Mouse (Mus musculus) layer of hippocampus, postnatal 25 days (tissue): ENCODE results near the gene Pecam1. TPM values are rescaled to one million over a fixed set of nuclear protein-coding genes. Genes with fewer than 3 reads are reported as not detected.
"Not testable (repeated sequence)": the region's sequence is repeated elsewhere in the genome, so short reads cannot be mapped to it uniquely, and the experiment has no call there.

Experiments
- DNase-seq, 2 experiments: peaks; one replicate each; pipeline ENCODE4 v3.0.0; 2022; ENCODE audit warnings: mixed read lengths in 2 of 2, low spot score in 1 of 2; ENCODE audit errors: extremely low spot score in 1 of 2
- total RNA-seq, 2 experiments: library from RNA; stranded (reverse); gene quantifications; 2 replicates each; pipeline ENCODE4 v1.2.3; 2021

The Pecam1 gene
- total RNA-seq, 2 experiments from 2014 or later: 13.6 to 16.6 TPM

DNA sequence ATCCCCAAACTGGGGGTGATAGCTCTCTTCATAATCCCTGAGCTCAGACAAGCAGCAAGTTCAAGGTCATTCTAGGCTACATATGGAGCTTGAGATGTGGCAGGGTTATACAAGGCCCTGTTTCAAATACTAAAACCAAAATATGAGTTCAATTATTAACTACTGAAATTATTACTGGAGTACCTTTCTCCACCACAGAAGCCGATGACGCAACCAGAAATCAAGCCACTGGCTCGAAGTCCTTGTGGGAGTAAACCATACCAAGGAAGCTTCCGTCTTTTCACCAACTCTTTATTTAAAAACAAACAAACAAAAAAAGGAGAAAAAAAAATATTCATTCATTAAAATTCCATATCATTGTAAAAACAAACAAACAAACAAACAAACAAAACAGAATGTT lies 26.5 kb upstream of the Pecam1 start:
- no peak for DNase-seq

DNA sequence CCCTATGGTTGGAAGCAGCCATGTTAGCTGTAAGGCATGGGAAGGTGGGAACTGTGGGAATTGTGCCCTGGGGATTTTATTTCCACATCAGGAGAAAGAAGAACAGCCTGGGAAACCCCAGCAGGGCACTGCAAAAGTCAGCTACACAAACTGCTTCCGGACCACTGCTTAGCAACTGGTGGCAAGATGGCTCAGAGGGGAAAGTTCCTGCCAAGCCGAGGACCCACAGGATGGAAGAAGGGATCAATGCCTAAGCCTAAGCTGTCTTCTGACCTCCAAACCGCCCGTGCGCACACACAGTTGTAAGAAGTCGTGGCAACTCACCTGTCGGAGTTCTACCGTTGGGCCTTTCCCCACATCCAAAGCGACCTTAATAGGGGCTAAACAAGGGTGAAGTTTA lies 22.6 kb upstream of the Pecam1 start:
- no peak for DNase-seq

DNA sequence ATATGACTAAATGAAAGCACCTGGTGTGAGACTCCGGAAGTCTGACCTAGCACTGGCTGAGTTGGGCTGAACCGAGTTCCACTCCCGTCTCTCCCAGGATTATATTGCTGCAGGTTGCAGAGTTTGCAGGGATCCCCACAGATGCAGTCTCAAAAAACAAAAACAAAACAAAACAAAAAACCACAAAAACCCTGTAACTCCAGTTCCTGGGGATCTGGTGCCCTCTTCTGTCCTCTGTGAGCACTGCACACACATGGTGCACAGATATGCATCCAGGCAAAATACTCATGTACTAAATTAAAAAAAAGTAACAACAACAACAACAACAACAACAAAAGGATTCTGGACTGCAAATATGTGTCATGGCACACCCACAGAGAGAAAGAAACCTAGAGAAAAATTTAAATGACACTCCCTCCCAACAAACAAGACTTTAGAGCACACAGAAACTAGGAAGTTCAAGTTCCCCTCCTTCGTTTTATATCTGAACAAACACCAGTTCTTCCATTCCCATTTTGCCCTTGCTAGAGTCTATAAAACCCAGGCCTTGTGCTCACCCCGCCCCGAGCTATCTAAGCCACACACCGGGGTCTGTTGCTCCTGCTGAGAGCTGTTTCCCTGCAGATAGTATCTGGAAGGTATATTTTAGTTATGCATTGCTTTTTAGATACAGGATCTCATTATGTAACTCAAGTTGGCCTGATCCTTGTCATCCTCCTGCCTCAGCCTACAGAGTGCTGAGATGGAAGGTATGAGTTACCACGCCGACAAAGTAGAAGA lies 20.0 kb upstream of the Pecam1 start:
- DNase-seq: no peak

DNA sequence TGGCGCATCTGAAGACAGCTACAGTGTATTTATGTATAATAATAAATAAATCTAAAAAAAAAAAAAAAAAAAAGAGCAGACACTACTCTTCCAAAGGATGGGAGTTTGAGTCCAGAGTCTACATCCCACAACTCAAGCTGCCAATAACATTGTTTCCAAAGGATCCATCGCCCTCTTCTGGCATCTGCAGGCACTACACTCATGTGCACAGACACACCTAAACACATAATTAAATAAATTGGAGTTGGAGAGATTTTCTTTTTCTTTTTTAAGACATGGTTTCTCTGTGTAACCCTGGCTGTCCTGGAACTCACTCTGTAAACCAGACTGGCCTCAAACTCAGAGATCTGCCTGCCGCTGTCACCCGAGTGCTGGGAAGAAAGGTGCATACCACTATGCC lies 17.1 kb upstream of the Pecam1 start:
- DNase-seq: no peak

DNA sequence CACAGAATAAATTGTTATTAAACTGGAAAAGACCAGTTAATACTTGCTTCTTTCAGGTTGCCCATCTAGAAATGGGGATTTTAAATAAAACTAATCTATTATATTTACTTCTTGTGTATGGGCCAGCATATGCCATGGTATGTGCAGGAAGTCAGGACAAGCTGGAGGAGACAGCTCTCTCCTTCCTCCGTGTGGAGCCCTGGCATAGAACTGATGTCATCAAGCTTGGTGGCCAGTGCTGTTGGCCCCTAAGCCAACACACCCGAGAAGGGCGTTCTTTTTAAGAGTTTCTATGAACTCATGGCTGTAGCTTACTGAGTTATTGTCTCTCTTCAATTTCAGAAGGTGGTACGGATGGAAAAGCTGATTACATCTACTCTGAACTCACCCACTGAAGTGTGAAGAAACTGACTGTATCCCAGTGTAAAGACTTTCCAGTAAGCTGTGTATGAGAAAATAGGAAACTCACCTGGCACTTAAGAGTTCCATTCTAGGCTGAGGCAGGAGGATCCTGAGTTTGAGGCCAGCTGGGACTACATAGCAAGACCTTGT lies 16.3 kb upstream of the Pecam1 start:
- DNase-seq: no peak

DNA sequence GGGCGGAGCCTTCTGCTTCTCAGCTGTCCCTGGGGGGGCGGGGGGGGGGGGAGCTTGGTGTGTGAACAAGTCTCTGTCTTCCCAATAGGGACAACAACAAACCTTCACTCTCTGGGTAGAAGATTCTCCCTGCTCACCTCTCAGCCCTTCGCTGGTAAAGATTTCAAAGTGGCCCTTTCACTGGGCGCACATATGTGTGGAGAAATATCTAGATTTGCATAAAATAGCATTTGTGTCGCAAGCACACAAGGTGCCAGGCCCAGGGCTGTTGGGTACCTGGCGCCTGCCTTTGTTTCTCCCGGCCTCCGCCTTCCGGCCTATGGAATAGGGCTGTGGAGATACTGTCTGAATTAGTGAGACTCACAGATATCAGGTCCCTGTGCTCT lies 12.4 kb upstream of the Pecam1 start:
- no peak for DNase-seq

DNA sequence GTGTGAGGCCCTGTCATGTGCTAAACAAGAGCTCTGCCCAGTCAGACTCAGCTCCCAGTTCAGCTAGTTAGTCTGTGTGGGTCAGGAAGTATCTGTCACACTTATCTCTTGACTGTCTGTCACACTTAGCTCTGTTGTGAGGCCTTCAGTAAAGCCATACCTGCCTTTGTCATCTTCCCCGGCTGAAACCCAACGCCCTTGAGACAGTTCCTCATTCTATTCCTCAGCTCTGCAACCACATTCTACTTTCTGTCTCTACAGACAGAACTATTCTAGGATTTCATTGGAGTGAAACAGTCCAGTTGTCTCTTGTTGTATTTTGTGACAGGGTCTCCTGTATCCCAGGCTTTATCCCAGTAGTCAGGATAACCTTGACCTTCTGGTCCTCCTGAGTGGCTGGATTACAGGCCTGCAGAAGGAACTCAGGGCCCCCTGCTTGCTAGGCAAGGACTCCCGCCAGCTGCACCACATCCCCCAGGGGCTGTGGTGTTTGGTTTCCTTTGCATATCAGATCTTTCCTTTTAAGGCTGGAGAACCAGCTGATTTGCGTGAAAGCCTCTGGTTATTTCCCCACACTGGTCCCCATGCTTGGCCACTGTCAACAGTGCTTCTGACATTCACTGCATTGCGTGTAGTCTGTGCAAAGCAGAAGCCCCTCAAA lies 11.8 kb upstream of the Pecam1 start:
- no peak for DNase-seq

DNA sequence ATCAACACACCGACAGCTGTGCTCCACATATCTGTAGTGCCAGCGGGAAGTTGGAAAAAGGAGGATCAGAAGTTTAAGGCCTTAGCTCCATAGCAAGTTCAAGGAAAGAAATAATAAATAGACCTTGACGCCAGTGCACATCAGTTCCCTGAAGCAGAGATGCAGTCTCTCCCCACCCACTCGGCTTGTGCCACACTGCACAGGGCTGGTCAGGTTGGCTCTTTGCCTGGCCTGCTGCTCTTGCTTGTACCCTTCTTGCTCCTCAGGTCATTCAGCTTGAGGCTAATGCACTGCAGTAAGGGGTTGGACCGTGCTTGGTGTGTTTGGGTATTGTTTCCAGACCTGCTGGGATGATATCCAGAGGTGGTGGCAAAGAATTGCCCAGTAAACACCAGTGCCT lies 10.1 kb upstream of the Pecam1 start:
- DNase-seq: no peak

DNA sequence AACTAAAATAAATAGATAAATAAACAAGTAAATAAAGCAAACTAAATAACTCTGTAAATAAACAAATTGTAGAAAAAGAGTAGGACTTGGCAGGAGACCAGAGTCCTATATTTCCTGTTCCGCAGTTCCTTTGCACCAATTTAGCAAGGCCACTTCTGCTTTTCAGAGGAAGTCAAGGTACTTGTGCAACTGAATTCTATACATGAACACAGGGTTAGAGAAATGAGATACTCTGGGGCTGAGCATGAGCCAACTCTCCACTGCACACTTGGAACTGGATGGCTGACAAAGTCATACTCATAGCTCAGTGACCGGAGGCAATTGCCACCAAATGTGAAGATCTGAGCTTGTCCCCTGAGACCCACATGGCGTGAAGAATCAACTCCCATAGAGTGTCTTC lies 8.6 kb upstream of the Pecam1 start:
- no peak for DNase-seq

DNA sequence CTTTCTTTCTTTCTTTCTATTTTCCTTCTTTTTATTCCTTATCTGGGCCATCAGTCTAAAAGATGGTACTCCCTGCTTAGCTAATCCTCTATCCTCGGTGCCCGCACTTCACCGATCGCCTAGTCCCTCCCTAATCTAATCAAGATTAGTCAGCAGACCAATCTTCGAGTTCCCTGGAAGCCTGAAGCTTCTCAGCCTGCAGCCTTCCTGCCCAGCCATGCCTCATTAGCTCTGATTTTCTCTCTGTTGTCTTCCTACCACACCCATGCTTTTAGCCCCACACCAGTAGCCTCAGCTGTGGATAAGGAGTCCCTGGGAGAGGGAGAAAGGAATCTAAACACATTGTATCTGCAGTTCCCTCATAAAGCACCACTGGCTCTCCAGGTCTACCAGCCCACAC lies 5.2 kb upstream of the Pecam1 start:
- no peak for DNase-seq

DNA sequence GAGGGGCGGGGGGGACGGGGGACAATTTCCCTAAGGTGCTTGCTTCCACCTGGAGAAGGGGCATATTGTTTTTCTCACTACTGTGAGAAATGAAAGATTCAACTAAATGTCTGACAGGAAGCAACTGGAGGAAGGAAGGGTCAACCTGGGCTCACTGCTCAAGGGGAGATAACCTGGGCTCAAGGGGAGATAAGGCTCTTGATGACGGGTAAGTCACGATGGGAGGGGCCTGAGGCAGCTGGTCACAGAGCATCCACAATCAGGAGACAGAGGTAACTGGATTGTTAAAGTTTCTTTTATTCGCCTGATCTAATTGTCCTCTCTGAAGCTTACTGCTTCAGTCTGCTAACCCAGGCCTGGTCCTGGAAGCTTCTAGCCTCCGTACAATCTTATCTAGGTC lies 2.9 kb upstream of the Pecam1 start:
- DNase-seq: no peak

DNA sequence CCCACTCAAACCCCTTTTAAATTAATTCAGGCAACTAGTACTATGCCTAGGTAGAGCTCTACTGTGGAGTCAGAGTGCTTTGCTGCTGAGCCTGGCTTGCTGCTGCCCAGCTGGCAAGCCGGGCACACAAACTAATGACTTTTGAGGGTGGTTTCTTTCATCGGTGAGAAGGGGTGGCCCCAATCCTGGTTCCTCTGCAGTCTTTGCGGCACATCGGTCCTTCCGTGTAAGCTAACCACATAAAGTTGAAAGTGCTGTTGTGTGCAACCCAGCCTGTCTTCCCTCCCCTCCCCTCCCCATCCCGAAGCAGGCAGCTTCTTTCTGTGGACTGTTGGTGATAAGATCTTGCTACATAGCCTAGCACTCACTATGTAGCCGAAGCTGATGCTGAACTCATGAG lies 1.7 kb upstream of the Pecam1 start:
- DNase-seq: no peak

DNA sequence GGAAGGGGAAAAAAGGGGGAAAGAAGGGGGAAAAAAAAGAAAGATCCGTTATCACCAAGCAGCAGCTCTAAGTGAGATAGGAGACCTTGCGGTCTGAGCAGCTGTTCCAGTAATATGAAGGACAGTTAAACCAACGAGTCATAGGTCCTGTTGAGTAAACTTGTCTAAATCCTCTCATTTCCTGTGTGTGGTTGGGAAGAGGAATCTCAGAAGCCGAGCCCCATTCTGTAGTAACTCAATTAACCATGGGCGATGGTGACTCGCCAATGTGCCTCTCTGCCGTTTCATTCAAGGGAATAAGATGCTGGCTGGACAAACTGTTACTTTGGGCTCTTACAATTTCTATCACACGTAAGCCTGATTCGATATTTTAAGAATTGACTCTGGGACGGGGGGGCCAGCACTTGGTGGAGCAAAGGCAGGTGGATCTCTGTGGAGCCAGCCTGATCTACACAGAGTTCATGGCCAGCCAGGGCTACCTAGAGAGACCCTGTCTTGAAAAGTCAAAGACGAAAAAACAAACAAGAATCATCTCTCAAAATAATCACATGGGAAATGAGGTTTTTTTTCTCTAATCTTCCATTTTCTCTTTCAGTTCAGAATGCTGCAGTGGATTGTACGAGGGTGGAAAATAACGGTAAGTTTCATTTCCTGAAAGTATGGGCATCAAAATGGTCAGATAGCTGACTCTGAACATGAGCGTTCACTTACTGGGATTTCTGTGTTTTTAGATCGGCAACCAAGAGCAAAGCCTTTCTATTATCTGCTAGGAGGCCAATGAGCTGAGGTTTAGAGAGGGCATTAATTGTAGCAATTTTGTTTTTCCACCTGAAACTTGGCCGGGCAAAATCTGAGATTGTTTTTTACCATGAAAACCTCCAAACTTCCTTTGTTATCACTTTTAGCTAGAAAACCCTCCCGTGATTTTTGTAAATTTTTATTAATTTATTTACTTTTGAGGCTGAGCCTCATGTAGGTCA lies 901 bp upstream of the Pecam1 start, which contains the start of gene Milr1:
TSS of gene Milr1 (plus strand) at position 188 of the 980 bp plus-strand sequence.
- no peak for DNase-seq

DNA sequence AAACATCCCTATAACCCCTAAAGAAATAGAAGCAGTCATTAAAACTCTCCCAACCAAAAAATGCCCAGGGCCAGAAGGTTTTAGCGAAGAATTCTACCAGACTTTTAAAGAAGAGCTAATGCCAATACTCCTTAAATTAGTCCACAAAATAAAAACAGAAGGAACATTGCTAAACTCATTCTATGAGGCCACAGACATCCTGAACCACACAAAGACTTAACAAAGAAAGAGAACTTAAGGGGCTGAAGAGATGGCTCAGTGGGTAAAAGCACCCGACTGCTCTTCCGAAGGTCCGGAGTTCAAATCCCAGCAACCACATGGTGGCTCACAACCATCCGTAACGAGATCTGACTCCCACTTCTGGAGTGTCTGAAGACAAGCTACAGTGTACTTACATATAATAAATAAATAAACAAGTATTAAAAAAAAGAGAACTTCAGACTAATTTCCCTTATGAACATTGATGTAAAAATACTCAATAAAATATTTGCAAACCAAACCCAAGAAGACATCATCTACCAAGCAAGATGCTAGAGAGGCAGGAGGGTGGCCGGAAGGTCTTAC lies 789 bp downstream of the Pecam1 start:
- not testable (repeated sequence) for DNase-seq

DNA sequence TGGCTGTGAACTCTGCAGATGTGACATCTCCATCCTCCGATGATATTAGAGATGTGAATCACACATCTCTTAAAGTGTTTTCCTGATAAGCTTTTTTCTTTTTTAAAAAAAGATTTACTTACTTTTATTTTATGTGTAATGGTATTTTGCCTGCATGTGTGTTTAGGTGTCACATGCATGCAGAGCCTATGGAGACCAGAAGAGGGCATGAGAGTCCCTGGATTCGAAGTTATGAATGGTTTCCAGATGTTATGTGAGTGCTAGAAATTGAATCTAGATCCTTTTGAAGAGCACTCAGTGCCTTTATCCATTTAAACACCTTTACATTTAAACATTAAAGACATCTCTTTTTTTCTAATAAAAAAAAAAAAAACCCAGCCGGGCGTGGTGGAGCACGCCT lies 5.5 kb downstream of the Pecam1 start:
- DNase-seq: no peak

DNA sequence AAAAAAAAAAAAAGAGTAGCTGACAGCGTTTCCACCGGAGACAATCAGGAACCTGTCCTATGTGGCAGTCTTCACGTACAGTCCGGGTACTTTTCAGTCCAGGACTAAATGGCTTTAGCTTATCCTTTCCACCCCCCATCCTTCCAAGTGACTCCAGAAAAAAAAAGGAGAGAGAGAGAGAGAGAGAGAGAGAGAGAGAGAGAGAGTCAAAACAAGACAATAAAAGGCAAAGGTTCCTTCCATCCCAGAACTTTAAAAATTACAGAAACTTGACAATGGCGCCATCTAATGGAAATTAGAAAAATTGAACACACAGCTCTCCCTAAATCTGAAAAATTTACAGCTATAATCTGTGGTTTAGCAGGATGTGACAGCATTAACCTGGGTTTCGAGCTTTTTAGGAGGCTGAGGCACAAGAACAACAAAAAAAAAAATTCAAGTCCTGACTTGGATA lies 8.0 kb downstream of the Pecam1 start:
- no peak for DNase-seq

DNA sequence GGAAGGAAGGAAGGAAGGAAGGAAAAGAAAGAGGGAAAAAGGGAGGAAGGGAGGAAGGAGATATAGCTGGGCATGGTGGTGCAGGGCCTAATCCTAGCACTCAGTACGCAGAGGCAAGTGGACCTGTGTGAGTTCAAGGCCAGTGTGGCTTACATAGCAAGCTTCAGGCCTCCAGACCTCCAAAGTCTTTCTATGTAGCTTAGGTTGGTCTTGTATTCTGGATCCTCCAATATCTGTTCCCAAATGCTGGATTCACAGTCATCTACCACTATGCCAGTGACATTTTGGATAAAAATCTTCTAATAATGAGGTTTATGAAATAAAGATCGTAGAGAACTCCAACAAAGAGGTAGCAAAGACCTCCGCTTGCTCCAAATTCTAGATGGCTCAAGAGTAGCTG lies 8.6 kb downstream of the Pecam1 start:
- no peak for DNase-seq

DNA sequence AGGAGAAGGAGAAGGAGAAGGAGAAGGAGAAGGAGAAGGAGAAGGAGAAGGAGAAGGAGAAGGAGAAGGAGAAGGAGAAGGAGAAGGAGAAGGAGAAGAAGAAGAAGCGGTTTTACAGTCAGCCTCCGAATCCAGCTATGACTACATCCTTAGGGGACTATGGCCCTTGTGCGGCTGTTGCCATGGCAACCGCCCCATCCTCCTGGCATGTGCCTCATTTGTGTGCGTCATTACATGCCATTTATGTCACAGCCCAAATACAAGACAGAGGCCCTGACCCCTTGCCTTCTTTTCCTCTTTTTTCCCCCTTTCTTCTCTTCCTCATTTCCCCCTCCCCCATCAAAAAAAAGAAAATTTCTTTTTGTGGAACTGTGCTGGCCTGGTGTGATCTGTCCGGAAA lies 9.2 kb downstream of the Pecam1 start:
- DNase-seq: no peak

DNA sequence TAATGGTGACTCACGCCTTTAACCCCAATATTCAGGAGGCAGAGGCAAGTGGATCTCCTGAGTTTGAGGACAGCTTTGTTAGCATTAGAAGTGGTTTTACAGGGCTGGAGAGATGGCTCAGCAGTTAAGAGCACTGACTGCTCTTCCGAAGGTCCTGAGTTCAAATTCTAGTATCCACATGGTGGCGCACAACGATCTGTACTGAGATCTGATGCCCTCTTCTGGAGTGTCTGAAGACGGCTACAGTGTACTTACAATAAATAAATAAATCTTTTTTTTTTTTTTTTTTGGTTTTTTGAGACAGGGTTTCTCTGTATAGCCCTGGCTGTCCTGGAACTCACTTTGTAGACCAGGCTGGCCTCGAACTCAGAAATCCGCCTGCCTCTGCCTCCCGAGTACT lies 9.7 kb downstream of the Pecam1 start:
- DNase-seq: not testable (repeated sequence)

DNA sequence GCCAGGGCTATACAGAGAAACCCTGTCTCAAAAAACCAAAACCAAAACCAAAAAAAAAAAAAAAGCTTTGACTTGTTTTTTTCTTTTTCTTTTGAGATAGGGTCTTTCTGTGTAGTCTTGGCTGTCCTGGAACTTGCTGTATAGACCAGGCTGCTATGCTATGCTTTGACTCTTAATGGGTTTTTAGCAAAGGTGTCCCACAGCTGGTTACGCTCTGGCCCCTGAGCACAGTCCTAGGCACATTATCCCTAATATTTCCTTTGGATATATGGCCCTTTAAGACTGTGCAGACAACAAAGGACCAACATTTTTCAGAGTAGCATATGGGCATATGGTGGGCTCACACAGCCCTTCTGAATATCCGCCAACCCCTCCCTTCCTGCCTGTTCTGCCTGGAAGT lies 11.3 kb downstream of the Pecam1 start:
- no peak for DNase-seq
